Mouse (Mus musculus): Measurements from ENCODE around the gene Tgfb3. TPM values are rescaled to one million over a fixed set of nuclear protein-coding genes. Genes with fewer than 3 reads are reported as not detected.

Tgfb3 gene
- polyA plus RNA-seq, 1 experiment: 264 TPM

GRCm38 (mm10) chr12:86103852-86104251, 25.0 kb upstream of the Tgfb3 start:
- H3K4me3 ChIP-seq (ENCODE audit: insufficient read depth, low read length): no peak overlapping the region
- peaks cover 20% of the 10 kb centered on the region for H3K4me1 ChIP-seq (ENCODE audit: control insufficient read depth, insufficient read depth, low read length)
- TF ChIP-seq POLR2A (IDR thresholded peaks at IDR 0.05; ENCODE audit: low read depth, low read length): no peak
- no peak for TF ChIP-seq CTCF (IDR thresholded peaks at IDR 0.05; ENCODE audit: borderline replicate concordance, insufficient read depth, low read length)
- H3K27ac ChIP-seq (ENCODE audit: insufficient read depth, low read length): peak overlapping the region; percentile 72

GRCm38 (mm10) chr12:86103391-86103790, 24.6 kb upstream of the Tgfb3 start:
- Histone ChIP-seq H3K27ac (ENCODE audit: insufficient read depth, low read length) (peak overlapping the region; percentile 72), H3K4me1 (ENCODE audit: control insufficient read depth, insufficient read depth, low read length) (peaks cover 20% of the 10 kb centered on the region), H3K4me3 (ENCODE audit: insufficient read depth, low read length) (no peak overlapping the region)
- TF ChIP-seq CTCF (IDR thresholded peaks at IDR 0.05; ENCODE audit: borderline replicate concordance, insufficient read depth, low read length): no peak
- no peak for TF ChIP-seq POLR2A (IDR thresholded peaks at IDR 0.05; ENCODE audit: low read depth, low read length)

GRCm38 (mm10) chr12:86102686-86103085, 23.8 kb upstream of the Tgfb3 start:
- TF ChIP-seq CTCF (IDR thresholded peaks at IDR 0.05; ENCODE audit: borderline replicate concordance, insufficient read depth, low read length): no peak
- no peak for TF ChIP-seq POLR2A (IDR thresholded peaks at IDR 0.05; ENCODE audit: low read depth, low read length)
- H3K27ac ChIP-seq (ENCODE audit: insufficient read depth, low read length): peak overlapping the region; percentile 72
- H3K4me1 ChIP-seq (ENCODE audit: control insufficient read depth, insufficient read depth, low read length): peaks cover 20% of the 10 kb centered on the region
- no peak overlapping the region for H3K4me3 ChIP-seq (ENCODE audit: insufficient read depth, low read length)

DNA sequence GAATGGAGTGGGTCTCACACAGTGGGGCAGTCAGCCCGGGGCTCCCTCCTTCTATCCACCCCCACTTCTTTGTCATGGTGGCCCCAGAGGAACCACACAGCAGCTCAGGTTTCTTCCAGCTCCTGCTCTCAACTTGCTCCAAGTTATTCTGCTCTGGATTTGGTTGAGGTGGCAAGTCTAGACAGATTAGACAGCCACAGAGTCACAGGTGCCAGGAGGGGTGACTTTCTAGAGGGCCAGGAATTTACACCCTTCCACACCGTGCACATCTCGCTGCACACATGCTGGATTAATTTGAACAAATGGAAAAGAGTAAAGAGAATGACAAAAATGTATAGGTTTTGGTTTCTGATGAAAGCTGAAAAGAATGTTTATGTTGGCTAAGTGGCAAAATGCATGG, 21.9 kb upstream of the Tgfb3 start:
- H3K4me3 ChIP-seq (ENCODE audit: insufficient read depth, low read length): no peak overlapping the region
- peak overlapping the region; percentile 86 for H3K27ac ChIP-seq (ENCODE audit: insufficient read depth, low read length)
- TF ChIP-seq CTCF (IDR thresholded peaks at IDR 0.05; ENCODE audit: borderline replicate concordance, insufficient read depth, low read length) (no peak), POLR2A (IDR thresholded peaks at IDR 0.05; ENCODE audit: low read depth, low read length) (0 out of 2 replicates have a peak, but pooled peaks have one; percentile 9)
- peaks cover 20% of the 10 kb centered on the region for H3K4me1 ChIP-seq (ENCODE audit: control insufficient read depth, insufficient read depth, low read length)

- peaks cover 11% of the 10 kb centered on the region for H3K4me1 ChIP-seq (ENCODE audit: control insufficient read depth, insufficient read depth, low read length)
- no peak for TF ChIP-seq CTCF (IDR thresholded peaks at IDR 0.05; ENCODE audit: borderline replicate concordance, insufficient read depth, low read length)
- TF ChIP-seq POLR2A (IDR thresholded peaks at IDR 0.05; ENCODE audit: low read depth, low read length): no peak
- H3K4me3 ChIP-seq (ENCODE audit: insufficient read depth, low read length): no peak overlapping the region
- H3K27ac ChIP-seq (ENCODE audit: insufficient read depth, low read length): peak overlapping the region; percentile 62
Observed at GRCm38 (mm10) chr12:86097781-86098180, 18.9 kb upstream of the Tgfb3 start.

GRCm38 (mm10) chr12:86095806-86096205, 17.0 kb upstream of the Tgfb3 start:
- Histone ChIP-seq H3K4me1 (ENCODE audit: control insufficient read depth, insufficient read depth, low read length) (peaks cover 8% of the 10 kb centered on the region), H3K4me3 (ENCODE audit: insufficient read depth, low read length) (no peak overlapping the region), H3K27ac (ENCODE audit: insufficient read depth, low read length) (no peak overlapping the region)
- TF ChIP-seq POLR2A (IDR thresholded peaks at IDR 0.05; ENCODE audit: low read depth, low read length): no peak
- no peak for TF ChIP-seq CTCF (IDR thresholded peaks at IDR 0.05; ENCODE audit: borderline replicate concordance, insufficient read depth, low read length)

DNA sequence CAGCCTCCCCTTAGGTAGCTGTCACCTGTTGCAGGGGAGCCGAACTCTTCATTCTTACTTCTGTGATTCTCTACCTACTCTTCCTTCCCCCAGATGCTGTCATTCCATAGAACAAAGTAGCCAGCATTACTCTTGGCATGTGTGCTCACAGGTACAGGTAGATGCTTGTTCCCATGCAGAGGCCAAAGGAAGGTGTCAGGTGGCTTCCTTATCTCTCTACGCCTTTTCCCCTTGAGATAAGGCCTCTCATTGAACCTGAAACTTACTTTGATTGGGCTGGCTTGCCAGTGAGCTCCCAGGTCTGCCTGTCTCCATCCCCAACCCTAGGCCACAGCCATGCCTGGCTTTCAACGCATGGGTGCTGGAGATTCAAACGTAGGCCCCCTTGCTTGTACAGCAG, 15.2 kb upstream of the Tgfb3 start:
- Histone ChIP-seq H3K4me1 (ENCODE audit: control insufficient read depth, insufficient read depth, low read length) (peaks cover 4% of the 10 kb centered on the region), H3K27ac (ENCODE audit: insufficient read depth, low read length) (no peak overlapping the region), H3K4me3 (ENCODE audit: insufficient read depth, low read length) (no peak overlapping the region)
- no peak for TF ChIP-seq CTCF (IDR thresholded peaks at IDR 0.05; ENCODE audit: borderline replicate concordance, insufficient read depth, low read length)
- TF ChIP-seq POLR2A (IDR thresholded peaks at IDR 0.05; ENCODE audit: low read depth, low read length): no peak

- TF ChIP-seq POLR2A (IDR thresholded peaks at IDR 0.05; ENCODE audit: low read depth, low read length) (no peak), CTCF (IDR thresholded peaks at IDR 0.05; ENCODE audit: borderline replicate concordance, insufficient read depth, low read length) (no peak)
- Histone ChIP-seq H3K27ac (ENCODE audit: insufficient read depth, low read length) (peak overlapping the region; percentile 87), H3K4me3 (ENCODE audit: insufficient read depth, low read length) (no peak overlapping the region), H3K4me1 (ENCODE audit: control insufficient read depth, insufficient read depth, low read length) (peaks cover 4% of the 10 kb centered on the region)
Observed at GRCm38 (mm10) chr12:86091601-86092132, 12.8 kb upstream of the Tgfb3 start.

DNA sequence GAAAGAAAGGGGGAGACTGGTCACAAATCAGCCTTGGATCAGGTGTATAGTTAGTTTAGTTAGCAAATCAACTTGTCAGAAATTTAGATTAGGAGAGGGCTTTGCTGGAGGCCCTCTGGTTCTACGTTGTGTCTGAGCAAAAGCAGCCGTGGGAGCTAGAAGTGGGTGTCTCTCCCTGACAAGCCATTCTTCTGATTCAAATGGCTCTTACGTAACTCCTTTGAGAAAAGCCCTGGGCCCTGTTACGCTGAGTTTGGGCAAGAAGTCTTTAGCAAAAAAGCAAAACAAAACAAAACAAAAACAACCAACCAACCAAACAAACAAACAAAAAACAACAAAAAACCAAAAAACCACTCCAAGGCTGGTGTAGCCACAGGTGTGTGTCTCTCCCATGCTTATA, 11.9 kb upstream of the Tgfb3 start:
- peak overlapping the region; percentile 87 for H3K27ac ChIP-seq (ENCODE audit: insufficient read depth, low read length)
- H3K4me1 ChIP-seq (ENCODE audit: control insufficient read depth, insufficient read depth, low read length): peaks cover 7% of the 10 kb centered on the region
- no peak for TF ChIP-seq CTCF (IDR thresholded peaks at IDR 0.05; ENCODE audit: borderline replicate concordance, insufficient read depth, low read length)
- TF ChIP-seq POLR2A (IDR thresholded peaks at IDR 0.05; ENCODE audit: low read depth, low read length): no peak
- H3K4me3 ChIP-seq (ENCODE audit: insufficient read depth, low read length): no peak overlapping the region

GRCm38 (mm10) chr12:86088042-86088441, 9.2 kb upstream of the Tgfb3 start:
- Histone ChIP-seq H3K27ac (ENCODE audit: insufficient read depth, low read length) (no peak overlapping the region), H3K4me1 (ENCODE audit: control insufficient read depth, insufficient read depth, low read length) (peaks cover 10% of the 10 kb centered on the region), H3K4me3 (ENCODE audit: insufficient read depth, low read length) (no peak overlapping the region)
- TF ChIP-seq POLR2A (IDR thresholded peaks at IDR 0.05; ENCODE audit: low read depth, low read length): no peak
- no peak for TF ChIP-seq CTCF (IDR thresholded peaks at IDR 0.05; ENCODE audit: borderline replicate concordance, insufficient read depth, low read length)
